8 mouse cellular contexts compared by ENCODE assay signal in genomic region chr7:44590402-44591347, GRCm38 (mm10). TPM values are rescaled to one million over a fixed set of nuclear protein-coding genes. Genes with fewer than 3 reads are reported as not detected.
DNase-seq lines count a peak whose midpoint lies in the region; ATAC-seq and TF ChIP-seq lines count a peak whose summit lies in the region.

TSS of gene Kcnc3 (plus strand) at chr7:44590664.

- no peaks in the 10 kb centered on the region for H3K9me3 ChIP-seq in limb, embryonic 12.5 days
- H3K9me3 ChIP-seq in midbrain, embryonic 14.5 days (ENCODE audit: control insufficient read depth, low read length) = no peaks in the 10 kb centered on the region

- under 1% methylated on average over 77 of the region's 80 CpGs for WGBS in limb, embryonic 12.5 days
- under 1% methylated on average over 80 of the region's 80 CpGs for whole genome bisulfite sequencing in midbrain, embryonic 14.5 days
- 1% methylated on average over 80 of the region's 80 CpGs for WGBS in small intestine, adult 2 months

- peak within 1 kb of the TSS; percentile 35 for H3K4me3 ChIP-seq in embryonic fibroblast, embryonic 13.5 days (ENCODE audit: insufficient read depth, low read length)
- peak within 1 kb of the TSS; percentile 63 for H3K4me3 ChIP-seq in limb, embryonic 12.5 days (replicated peaks)
- peak within 1 kb of the TSS; percentile 66 for H3K4me3 ChIP-seq in midbrain, embryonic 14.5 days (replicated peaks; ENCODE audit: low read depth, low read length)
- peak within 1 kb of the TSS; percentile 66 for H3K4me3 ChIP-seq in small intestine, adult 2 months (ENCODE audit: low read depth, low read length)

- H3K36me3 ChIP-seq in limb, embryonic 12.5 days = no peaks in the 10 kb centered on the region
- no peaks in the 10 kb centered on the region for H3K36me3 ChIP-seq in midbrain, embryonic 14.5 days (ENCODE audit: control insufficient read depth, insufficient read depth, low read length)
- H3K36me3 ChIP-seq in small intestine, adult 2 months (ENCODE audit: control insufficient read depth, insufficient read depth, low read length) = no peaks in the 10 kb centered on the region

- peak; percentile 100 for DNase-seq in brain, adult 2 months (ENCODE audit: low read depth, low spot score)
- DNase-seq in heart, adult 9 months (ENCODE audit: low spot score in 2 of 2) = peak; percentile 76 to 81
- peak; percentile 97 for DNase-seq in kidney, adult 9 months
- peak; percentile 96 for DNase-seq in midbrain, embryonic 14.5 days
- DNase-seq in adipocyte (ENCODE audit: low spot score) = no peak

- no peak within 1 kb of the TSS for H3K27ac ChIP-seq in embryonic fibroblast, embryonic 13.5 days (ENCODE audit: insufficient read depth, low read length)
- no peak within 1 kb of the TSS for H3K27ac ChIP-seq in limb, embryonic 12.5 days
- H3K27ac ChIP-seq in midbrain, embryonic 14.5 days (replicated peaks; ENCODE audit: low read depth, low read length) = peak within 1 kb of the TSS; percentile 66
- H3K27ac ChIP-seq in small intestine, adult 2 months (ENCODE audit: insufficient read depth, low read depth, low read length) = no peak within 1 kb of the TSS

- peak; percentile 90 for ATAC-seq in limb, embryonic 12.5 days (ENCODE audit: insufficient number of reproducible peaks, insufficient read depth, low FRiP score, low TSS enrichment, low read depth)
- peak; percentile 92 for ATAC-seq in midbrain, embryonic 14.5 days (ENCODE audit: low FRiP score, low TSS enrichment)

- TF ChIP-seq POLR2A in embryonic fibroblast, embryonic 13.5 days (IDR thresholded peaks at IDR 0.05; ENCODE audit: low read depth, low read length) = peak; percentile 40; the same call in 1 of the 2 replicates
- peak; percentile 57 for TF ChIP-seq POLR2A in small intestine, adult 2 months (IDR thresholded peaks at IDR 0.05; ENCODE audit: low read depth, low read length)

- TF ChIP-seq CTCF in embryonic fibroblast, embryonic 13.5 days (IDR thresholded peaks at IDR 0.05; ENCODE audit: borderline replicate concordance, insufficient read depth, low read length) = no peak
- no peak for TF ChIP-seq CTCF in small intestine, adult 2 months (IDR thresholded peaks at IDR 0.05; ENCODE audit: extremely low read depth, insufficient read length, insufficient replicate concordance, low read depth, low read length)

- H3K4me2 ChIP-seq in limb, embryonic 12.5 days = peak within 1 kb of the TSS; percentile 99
- peak within 1 kb of the TSS; percentile 96 for H3K4me2 ChIP-seq in midbrain, embryonic 14.5 days (ENCODE audit: low read length)

- H3K27me3 ChIP-seq in limb, embryonic 12.5 days = peaks cover 91% of the 10 kb centered on the region
- H3K27me3 ChIP-seq in midbrain, embryonic 14.5 days (ENCODE audit: control insufficient read depth, insufficient read depth, low read length) = peaks cover 21% of the 10 kb centered on the region
- H3K27me3 ChIP-seq in small intestine, adult 2 months (ENCODE audit: control insufficient read depth, insufficient read depth, low read length) = peaks cover 45% of the 10 kb centered on the region

- peak within 1 kb of the TSS; percentile 54 for H3K9ac ChIP-seq in limb, embryonic 12.5 days (replicated peaks)
- H3K9ac ChIP-seq in midbrain, embryonic 14.5 days (replicated peaks; ENCODE audit: low read length) = peak within 1 kb of the TSS; percentile 66

- H3K4me1 ChIP-seq in embryonic fibroblast, embryonic 13.5 days (ENCODE audit: control insufficient read depth, insufficient read depth, low read length) = no peaks in the 10 kb centered on the region
- peaks cover 50% of the 10 kb centered on the region for H3K4me1 ChIP-seq in limb, embryonic 12.5 days (replicated peaks)
- H3K4me1 ChIP-seq in midbrain, embryonic 14.5 days (ENCODE audit: control insufficient read depth, insufficient read depth, low read length) = peaks cover 50% of the 10 kb centered on the region
- peaks cover 25% of the 10 kb centered on the region for H3K4me1 ChIP-seq in small intestine, adult 2 months (ENCODE audit: control insufficient read depth, insufficient read depth, insufficient read length, low read length)

RNA-seq across cellular contexts. Expression of gene Kcnc3, which starts in this region (rescaled TPM):
- polyA plus RNA-seq in embryonic fibroblast, embryonic 13.5 days (2011; ENCODE audit: insufficient read length, low read depth, missing spikeins) = 0.27 and 0.51 TPM in 2 replicates
- 0.37 and 0.49 TPM in 2 replicates for polyA plus RNA-seq in limb, embryonic 12.5 days (2016; fragmentation: Nextera tagmentation; extraction: Ambion mirVana)
- polyA plus RNA-seq in midbrain, embryonic 14.5 days (2014; fragmentation: Nextera tagmentation; extraction: Ambion mirVana) = 5.2 and 7.5 TPM in 2 replicates
- 3.1 and 3.4 TPM in 2 replicates for polyA plus RNA-seq in small intestine, adult 2 months (2012; rRNA removed)

Comparison
In these comparisons a context has a peak if more than half of its experiments do, and no peak if none do; other contexts are left out.
1. Peak in ATAC-seq, H3K4me3 ChIP-seq, H3K9ac ChIP-seq and H3K4me2 ChIP-seq in limb, embryonic 12.5 days; RNA of the gene not detected or under 1 TPM.